Mouse (Mus musculus) liver (tissue): Measurements from ENCODE around the gene Col6a6.
A peak's percentile ranks its signal among the peaks of the same experiment; 100 is the strongest.
"Not testable (repeated sequence)": the region's sequence is repeated elsewhere in the genome, so short reads cannot be mapped to it uniquely, and the experiment has no call there.

Experiments
- DNase-seq: peaks from one replicate; pipeline ENCODE4 v3.0.0-alpha.2; 2020; ENCODE audit warnings: mixed read lengths

The Col6a6 gene

GRCm38 (mm10) chr9:105827791-105828385, at the start of gene Col6a6:
TSS of gene Col6a6 (minus strand) at chr9:105828160.
- no peak for DNase-seq

GRCm38 (mm10) chr9:105876124-105876523, 48.2 kb upstream of the Col6a6 start:
- DNase-seq, result no peak

- DNase-seq, result no peak
These were observed 43.7 kb upstream of the Col6a6 start for GRCm38 (mm10) chr9:105871643-105872042.

GRCm38 (mm10) chr9:105857773-105858172, 29.8 kb upstream of the Col6a6 start:
- DNase-seq, result peak; percentile 25

- DNase-seq, result no peak
These were observed 24.8 kb upstream of the Col6a6 start for GRCm38 (mm10) chr9:105852778-105853065.

GRCm38 (mm10) chr9:105852015-105852777, 24.2 kb upstream of the Col6a6 start:
- no peak for DNase-seq

- DNase-seq, result no peak
These were observed 23.1 kb upstream of the Col6a6 start for GRCm38 (mm10) chr9:105851011-105851410.

- no peak for DNase-seq
These were observed 20.4 kb upstream of the Col6a6 start for GRCm38 (mm10) chr9:105848396-105848795.

GRCm38 (mm10) chr9:105847261-105847660, 19.3 kb upstream of the Col6a6 start:
- no peak for DNase-seq

- DNase-seq, result not testable (repeated sequence)
These were observed 13.4 kb upstream of the Col6a6 start for GRCm38 (mm10) chr9:105841386-105841785.

GRCm38 (mm10) chr9:105839147-105839515, 11.2 kb upstream of the Col6a6 start:
- no peak for DNase-seq

- no peak for DNase-seq
These were observed 10.6 kb upstream of the Col6a6 start for GRCm38 (mm10) chr9:105838396-105839146.

GRCm38 (mm10) chr9:105835587-105835986, 7.6 kb upstream of the Col6a6 start:
- DNase-seq, result no peak

GRCm38 (mm10) chr9:105834799-105835198, 6.8 kb upstream of the Col6a6 start:
- no peak for DNase-seq

GRCm38 (mm10) chr9:105831291-105831690, 3.3 kb upstream of the Col6a6 start:
- no peak for DNase-seq

GRCm38 (mm10) chr9:105827076-105827647, 798 bp downstream of the Col6a6 start:
- DNase-seq, result no peak

GRCm38 (mm10) chr9:105820711-105821110, 7.2 kb downstream of the Col6a6 start:
- no peak for DNase-seq

- DNase-seq, result no peak
These were observed 8.7 kb downstream of the Col6a6 start for GRCm38 (mm10) chr9:105819155-105819709.

- DNase-seq, result no peak
These were observed 13.5 kb downstream of the Col6a6 start for GRCm38 (mm10) chr9:105814436-105814835.

GRCm38 (mm10) chr9:105811458-105811857, 16.5 kb downstream of the Col6a6 start:
- no peak for DNase-seq

- DNase-seq, result no peak
These were observed 18.9 kb downstream of the Col6a6 start for GRCm38 (mm10) chr9:105808920-105809505.

- no peak for DNase-seq
These were observed 24.5 kb downstream of the Col6a6 start for GRCm38 (mm10) chr9:105803416-105803815.

GRCm38 (mm10) chr9:105801463-105801862, 26.5 kb downstream of the Col6a6 start:
- no peak for DNase-seq
